Mouse (Mus musculus) skeletal muscle tissue, adult 2 months (tissue): Measurements from ENCODE around the gene Ciao2a.

Source experiments
- DNase-seq: peaks from one replicate; pipeline ENCODE4 v3.0.0-alpha.2; 2012; ENCODE audit warnings: low read depth, low spot score

The Ciao2a gene

DNA sequence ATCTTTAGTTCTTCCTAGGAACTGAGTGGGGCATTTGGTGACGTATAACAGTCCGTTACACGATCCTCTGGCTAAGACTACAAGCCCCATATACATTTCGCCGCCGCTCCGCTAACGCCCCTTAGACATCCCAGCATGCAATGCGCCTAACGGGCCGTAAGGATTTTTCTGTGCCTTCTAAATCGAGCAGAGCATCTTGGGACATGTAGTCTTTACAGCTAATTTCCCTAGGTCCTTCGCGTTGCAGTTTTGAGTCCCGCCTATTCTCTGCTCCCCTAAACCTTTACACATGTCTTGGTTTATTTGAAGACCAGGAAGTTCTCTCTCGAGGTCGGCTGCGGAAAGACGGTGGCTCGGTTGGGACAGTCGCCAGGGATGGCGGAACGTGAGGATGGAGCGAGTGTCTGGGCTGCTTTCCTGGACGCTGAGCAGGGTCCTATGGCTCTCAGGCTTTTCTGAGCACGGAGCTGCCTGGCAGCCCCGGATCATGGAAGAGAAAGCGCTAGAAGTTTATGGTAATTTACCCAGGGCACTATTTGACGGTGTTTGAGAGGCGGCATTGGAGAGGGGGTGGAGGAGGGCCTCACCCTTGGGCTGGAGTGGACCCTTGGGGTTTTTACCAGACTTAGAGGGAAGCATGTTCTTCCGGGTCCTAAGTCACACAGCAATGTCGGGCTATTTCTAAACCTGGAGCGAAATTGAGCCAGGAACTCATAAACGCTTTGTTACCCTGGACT, at the start of gene Ciao2a, which contains the start of gene Snx1:
TSS of gene Ciao2a (plus strand) at position 156 of the 737 bp plus-strand sequence.
TSS of gene Snx1 (minus strand) at position 132 of the 737 bp plus-strand sequence.
- peak; percentile 95 for DNase-seq

DNA sequence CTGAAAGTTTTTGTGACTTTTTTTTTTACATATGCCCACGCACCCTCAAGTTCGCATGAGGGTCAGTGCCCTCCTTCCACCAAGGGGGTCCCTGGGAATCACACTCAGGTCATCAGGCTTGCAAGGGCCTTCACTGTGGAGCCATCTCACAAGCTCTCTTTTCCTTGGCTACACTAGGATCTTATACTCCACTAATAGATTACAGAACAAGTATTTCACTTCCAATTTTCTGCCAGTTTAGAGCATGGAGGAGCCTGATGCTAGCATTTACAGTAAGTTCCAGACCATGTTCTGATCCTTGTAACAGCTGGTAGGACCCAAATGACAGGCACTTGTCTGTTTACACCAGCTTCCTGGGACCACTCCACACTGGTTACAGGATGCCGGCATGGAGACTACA, 48.3 kb upstream of the Ciao2a start:
- DNase-seq, result no peak

DNA sequence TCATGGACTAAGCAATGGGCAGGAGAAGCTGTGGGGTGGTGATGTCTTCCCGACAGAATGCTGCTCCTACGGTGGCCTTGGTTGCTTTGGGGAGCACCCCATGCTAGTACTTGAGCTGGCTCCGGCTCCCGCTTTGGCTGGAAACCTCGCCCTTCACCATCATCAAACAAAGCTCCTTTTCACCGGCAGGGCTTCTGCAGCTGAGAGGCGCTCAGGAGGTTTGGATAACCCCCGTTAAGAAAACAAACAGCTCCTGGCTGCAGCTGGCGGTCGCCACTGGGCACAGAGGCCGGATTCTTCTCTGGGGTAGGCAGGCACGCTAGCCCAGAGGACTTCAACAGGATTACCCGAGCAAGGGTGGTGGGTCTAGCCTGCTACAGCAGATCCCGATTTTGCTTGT, 47.9 kb upstream of the Ciao2a start:
- DNase-seq, result no peak

DNA sequence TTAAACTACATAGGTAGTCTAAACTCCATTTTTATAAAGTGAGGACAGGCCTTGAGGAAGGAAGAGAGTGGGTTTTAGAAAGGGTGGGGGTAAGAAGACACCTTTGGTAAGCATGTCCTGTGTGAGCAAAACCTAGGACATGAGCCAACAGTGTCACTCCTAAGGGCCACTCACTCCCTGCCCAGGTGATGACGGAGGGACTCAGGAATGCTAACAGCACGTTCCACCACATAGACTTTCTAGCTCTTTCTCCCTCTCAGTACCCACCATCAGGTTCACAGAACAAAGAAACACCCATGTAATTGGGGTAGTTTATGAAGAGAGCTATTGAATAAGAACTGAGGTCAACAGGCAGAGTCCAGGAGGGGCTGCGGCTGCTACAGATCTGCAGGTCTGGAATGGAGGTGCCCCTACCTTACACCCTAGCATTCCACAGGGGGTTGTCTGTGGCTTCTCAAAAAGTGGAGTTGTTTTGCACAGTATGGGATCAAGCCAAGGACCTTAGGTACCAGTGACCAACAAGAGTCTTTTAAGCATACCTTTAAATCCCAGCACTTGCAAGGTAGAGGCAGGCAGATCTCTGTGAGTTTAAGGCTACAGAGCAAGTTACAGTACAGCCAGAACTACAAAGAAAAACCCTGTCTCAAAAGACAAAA, 45.5 kb upstream of the Ciao2a start:
- no peak for DNase-seq

DNA sequence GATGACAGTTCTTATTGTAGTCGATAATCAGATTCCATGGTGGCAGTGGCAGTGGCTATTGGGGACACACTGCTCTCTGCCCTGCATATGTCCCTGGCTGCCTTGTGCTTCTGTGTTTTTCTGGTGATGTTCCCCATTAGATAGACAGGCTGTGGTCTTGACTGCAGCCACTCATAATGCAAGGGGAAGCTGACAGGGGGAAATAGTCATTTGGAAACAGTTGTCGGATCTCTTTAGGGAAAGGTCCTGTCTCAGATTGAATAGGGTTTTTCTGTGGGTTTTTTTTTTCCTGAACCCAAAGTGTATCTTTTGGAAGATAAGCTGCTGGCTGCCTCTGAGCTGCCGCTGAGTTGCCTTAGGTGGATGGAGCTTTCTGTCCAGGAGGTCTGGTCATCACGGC, 44.4 kb upstream of the Ciao2a start:
- DNase-seq, result no peak

DNA sequence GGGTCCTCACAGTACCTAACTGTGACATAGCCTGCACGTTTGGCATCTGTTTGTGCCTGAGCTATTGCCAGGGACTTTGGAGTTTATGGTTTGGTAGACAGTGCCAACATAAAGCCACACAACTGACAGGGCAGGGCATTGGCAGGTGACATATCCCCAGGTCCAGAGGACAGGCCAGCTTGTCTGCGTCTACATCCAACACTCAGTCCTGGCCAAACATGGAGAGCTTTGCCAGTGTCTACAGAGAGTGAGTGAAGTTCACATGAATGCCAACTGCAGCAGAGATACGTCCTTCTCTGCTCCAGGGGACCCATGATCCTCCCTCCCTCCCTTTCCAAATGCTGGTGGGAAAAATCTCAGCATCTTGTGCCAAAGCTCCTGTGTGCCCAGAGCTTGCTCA, 42.2 kb upstream of the Ciao2a start:
- DNase-seq, result no peak

DNA sequence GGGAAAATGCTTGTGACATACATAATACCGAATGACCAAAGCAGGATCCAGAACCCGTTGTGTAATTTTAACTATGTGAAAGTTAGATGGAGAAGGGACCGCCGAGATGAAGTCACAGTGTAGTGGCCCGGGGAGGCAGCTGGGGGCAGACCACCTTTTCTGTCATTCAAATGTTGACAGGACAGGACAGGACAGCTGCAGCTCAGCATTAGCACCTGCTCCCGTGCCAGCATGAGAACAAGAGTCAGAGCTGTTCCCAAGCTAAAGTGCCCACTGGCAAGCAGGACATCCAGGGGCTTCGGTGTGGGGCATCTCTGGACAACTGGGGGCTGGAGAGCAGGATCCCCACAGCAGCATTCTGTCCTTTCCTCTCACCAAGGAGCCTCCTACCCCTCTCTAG, 39.3 kb upstream of the Ciao2a start:
- DNase-seq, result no peak

DNA sequence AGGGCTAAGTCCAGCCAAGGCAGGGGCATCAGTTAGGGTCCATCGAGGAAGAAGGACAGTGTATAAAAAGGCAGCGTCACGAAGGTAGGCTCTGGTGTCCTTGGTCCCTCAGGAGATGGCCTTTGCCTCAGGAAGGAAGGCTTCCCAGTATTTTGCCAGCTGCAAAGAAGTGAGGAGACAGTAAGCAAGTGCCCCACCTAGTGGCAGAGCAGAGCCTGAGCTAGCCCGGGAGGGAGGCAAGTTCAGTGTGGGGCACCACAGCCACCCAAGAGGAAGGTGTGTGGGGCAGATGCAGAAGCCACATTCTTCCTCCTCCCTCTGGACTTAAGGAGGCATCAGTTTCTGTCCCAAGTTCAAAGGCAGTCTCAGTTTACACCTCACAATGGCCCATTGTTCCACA, 38.0 kb upstream of the Ciao2a start:
- DNase-seq, result peak; percentile 41

DNA sequence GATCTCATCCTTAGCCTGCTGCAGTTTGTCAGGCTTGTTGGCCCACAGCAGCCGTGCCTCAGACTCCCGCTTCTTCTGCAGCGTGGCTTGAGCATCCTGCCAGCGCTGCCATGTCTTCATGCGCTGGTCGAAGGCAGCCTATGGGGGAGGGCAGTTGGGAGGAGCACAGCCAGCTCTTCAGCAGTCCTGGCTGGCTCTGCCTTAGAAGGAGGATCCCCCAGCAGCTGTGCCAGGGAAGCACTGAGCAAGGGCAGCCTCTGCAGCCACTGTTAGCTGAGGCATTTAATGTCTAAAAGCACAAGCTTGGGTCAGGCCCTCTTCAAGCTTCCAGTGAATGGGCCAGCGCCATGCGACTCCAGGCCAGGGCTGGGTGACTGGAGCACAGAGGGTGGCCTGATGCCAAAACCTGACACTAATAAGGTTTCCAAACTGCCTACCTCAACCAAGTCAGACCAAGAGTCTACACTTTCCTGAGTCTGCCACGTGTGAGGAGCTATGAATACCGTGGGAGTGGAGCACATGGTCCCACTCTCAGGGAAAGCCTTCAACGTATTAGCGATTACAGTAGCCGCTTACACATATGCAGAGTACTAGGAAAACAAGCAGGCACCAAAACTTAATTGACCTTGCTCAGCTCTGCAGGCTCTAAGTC, 35.7 kb upstream of the Ciao2a start:
- no peak for DNase-seq

DNA sequence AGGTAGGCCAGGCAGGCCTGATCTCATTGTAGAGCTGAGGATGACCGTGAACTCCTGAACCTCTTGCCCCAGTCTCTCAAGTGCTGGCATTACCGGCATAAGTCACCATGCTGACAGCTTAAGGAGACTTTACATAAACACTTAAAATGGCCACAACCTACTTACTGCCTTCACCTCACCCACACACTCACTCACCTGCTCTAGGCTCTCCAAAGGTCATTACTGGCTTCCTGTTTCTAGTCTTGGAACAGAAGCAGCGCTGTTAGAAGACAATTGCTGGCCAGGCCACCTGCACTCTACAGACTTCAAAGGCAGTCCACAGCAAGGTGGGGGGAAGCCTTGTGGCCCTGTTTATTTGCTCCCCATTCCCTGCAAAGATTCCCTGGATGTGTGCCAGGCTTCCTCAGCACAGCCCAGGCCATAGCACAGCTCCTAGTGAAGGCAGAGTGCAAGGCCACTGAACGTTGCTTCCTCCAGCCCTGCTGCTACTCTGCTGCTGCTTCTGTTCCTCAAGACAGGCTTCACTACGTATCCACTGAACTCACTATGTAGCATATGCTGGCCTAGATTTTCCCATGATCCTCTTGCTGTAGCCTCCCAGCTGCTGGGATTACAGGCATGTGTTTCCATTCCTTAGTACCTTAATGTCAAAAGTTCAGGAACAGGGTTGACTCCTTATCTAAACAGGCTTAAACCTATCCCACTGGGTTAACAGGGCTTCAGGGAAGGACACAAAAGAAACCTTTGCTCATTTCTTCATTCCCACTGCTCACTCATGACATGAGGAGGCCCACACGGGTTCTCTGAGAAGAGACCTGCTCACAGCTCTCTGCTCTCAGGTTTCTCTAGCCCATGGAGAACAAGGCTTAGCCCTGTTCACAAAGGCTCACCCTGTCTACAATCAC, 34.8 kb upstream of the Ciao2a start:
- no peak for DNase-seq

DNA sequence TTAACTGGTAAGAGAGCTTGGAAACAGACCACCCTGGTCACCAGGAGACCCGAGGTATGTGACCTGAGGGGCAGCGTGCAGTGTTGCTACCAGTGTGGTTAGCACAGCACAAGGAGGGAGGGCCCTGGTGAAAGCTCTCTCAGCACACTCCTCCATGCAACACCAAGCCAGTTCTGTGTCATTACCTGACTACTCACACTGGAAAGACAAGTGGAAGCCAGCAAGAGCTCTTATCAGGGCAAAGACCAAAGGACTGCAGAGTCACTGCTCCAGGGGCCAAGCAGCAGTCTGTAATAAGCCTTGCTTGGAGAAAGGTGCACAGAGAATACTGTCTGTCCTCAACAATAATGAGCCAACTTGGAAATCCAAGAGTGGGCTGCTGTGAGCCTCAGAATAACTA, 33.7 kb upstream of the Ciao2a start:
- DNase-seq, result no peak

DNA sequence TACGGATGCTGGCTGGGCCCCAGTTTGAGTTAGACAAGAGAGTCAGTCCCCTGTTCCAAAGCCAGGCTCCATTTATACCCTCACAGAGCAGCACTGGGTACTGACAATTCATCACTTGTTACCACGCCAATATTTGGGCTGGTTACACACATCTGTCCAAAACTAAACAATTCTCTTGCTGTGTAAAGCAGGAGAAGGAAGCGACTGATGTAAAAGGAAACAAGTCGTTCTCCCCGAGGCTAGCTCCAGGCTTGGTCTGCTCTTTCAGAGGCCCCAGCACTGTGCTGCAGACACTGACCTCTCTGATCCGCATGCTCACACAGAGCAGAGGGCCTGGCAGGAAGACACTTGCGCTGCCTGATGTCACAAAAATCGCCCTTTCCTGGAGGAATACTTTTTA, 24.8 kb upstream of the Ciao2a start:
- no peak for DNase-seq

DNA sequence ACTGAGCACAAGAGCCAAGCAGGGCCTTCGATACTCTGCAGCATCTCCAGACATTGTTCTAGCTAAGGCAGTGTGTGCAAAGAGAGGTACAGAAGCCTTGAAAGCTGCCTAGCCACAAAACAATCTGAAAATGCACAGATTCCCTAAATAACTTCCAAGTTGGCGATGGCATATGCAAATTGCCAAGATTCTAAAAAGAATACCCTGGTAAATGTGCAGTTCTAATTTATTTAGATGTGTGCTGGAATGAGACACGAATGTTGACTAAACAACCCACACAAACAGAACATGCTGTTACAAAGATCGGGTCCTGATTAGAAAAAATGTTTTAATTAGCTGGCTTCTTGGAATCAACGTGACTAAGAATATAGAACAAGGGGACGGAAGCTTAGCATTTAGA, 23.7 kb upstream of the Ciao2a start:
- no peak for DNase-seq

DNA sequence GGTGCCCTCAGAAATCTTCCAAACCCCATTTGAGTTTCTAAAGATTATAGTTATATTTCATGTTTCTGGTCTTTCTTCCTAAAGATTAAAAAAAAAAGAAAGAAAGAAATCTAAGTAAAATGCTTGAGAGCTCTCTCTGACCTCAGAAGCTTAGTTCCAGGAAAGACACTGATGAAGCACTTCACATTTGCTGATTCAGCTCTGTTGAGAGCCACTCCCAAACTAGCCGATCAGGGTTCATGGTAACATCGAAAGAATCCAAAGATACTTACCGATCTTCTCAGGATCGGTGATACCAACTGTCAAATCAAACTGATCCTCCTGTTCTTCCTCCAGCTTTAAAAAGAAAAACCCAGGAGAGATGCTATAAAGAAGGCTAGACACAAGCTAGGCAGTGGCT, 21.8 kb upstream of the Ciao2a start:
- no peak for DNase-seq

DNA sequence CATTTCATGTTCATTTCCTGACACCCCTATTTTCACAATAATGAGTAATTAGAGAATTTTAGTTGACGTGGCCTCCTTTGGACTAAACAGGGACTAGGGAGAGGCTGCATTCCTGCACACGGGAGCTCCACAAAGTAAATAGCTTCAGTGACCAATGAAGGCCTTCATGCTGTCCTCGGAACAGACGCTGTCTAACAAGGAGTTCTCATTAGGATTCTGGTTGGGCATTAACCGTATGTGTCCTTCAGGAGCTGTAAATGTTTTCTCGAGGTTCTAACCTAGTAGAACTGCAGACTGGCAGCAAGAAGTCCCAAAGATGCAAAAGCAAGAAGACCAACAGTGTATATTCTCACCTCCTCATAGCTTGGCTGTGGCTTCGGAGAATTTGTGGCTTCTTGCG, 21.2 kb upstream of the Ciao2a start:
- DNase-seq, result no peak

DNA sequence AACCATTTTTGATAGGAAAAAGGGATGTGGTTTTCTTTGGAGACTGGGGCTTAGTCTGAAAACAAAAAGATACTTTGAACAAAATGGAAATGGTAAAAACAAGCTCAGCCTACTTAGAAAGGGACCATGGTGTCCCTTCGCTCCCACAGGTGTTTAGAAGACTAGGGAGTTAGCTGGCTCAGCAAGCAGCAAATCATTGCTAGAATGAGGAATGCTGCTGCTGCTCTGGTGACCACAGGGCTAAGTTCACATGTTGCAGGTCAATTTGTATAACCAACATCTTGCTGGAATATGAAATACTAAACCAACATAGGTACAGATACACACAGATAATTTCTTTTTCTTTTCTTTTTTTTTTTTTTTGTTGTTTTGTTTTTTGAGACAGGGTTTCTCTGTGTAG, 16.8 kb upstream of the Ciao2a start:
- DNase-seq, result no peak

DNA sequence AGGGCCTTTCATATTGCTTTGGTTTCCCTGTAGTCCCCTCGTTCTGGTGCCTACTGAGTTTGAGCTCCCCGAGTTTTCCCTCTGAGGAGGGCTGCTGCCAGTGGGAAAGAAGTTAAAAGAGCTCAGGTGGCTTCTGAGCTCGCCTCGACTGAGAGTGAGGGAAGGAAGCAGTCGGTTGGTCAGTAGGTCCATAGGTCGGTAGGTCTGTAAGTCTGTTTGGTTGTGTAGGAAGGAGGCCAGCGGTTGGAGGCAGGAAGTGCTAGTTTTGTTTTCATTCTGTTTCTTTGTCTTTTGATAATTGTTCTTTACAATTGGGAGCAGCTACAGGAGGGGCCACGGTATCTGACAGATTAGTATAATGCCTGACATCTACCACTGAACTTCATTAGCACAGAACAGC, 16.3 kb upstream of the Ciao2a start:
- no peak for DNase-seq

DNA sequence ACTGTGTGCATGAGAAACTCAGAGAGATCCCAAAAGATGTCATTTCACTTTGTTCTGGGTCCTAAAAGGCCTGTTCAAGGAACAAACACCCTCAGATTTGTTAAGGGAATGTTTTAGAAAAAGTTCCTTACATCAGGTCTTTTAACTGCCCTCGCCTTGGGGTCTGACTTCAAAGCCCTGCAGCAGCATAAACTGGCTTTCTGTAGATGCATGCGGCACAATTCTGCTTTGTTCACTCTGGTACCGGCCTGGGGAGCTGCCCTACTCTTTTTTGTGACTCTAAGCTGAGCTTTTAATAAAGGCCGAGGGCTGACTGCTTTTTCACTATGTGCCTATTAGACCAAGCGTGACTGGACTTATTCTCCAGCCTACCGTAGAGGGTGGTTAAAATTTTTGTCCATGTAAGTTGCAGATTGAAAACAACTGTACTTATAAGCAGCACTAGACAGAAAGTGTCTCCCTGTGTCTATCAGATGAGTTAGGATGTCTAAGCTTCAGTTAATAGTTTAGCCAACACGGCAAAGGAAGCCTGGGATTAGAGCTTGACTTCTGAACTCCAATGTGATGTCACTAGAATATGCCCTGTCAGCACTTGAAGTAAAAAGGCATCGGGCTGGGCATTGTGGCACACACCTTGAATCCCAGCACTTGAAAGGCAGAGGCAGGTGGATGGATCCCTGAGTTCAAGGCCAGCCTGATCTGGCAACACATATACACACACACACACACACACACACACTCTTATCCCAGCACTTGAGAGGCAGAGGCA, 15.6 kb upstream of the Ciao2a start:
- no peak for DNase-seq

DNA sequence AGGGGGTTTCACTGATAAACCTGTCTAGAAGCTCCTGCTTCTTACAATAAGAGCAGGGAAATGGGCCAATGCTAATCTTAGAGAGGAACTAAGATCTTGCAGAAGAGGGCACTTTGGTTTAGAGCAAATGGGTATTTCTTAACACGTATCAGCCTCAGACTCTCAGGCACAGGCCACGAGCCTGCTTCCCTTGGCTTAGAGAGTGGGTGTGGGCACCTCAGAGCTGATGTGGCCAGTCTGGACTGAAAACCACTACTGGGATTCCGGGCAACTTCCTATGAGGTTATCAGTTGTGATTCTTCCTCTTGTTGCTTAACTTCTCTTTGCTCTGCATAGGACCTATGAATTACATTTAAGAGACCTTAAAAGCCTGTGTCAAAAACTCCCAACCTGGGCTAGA, 12.1 kb upstream of the Ciao2a start:
- no peak for DNase-seq

DNA sequence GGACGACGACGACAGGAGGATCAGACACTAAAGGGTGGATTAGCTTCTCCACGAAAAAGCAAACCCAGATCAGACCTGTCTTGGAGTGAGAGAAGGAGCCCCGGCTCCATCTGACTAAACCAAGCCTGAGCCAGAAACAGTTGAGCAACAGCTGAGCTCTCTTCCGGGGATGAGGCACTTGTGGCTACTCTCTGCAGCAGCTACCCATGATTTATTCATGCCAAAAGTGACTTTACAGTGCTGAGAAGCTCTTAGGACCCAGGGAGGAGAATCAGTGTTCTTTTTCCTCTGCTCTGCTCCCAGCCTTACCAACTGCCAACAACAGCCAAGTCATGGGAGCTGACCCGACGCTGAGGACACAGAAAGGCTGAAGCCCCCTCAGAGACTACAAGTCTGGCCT, 9.5 kb upstream of the Ciao2a start:
- DNase-seq, result peak; percentile 56

DNA sequence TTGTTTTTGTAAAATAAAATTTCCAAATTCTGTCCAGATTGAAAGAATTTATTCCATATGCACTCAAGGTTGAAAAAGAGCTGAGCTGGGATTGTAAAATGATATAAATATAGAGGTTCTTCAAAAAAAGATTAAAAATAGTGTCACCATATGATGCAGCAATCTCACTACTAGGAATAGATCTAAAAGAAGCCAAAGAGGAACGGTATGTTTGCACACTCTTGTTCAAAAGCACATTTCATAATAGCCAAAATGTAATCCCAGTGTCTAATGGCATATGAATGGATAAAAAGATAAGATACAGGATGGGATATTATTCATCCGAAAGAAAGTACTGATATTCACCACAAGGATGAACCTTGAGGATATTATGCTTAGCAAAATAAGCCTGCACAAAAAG, 6.9 kb upstream of the Ciao2a start:
- no peak for DNase-seq
